Mouse (Mus musculus): ENCODE data around the gene Sptbn2. TPM values are rescaled to one million over a fixed set of nuclear protein-coding genes. Genes with fewer than 3 reads are reported as not detected.
A peak's percentile ranks its signal among the peaks of the same experiment; 100 is the strongest.

Sptbn2 gene
- polyA plus RNA-seq, 1 experiment from 2014 or later = 3.7 TPM

GRCm38 (mm10) chr19:4767507-4768148, 56.7 kb downstream of the Sptbn2 start:
- Histone ChIP-seq H3K27ac (replicated peaks; ENCODE audit: low read depth, low read length) (no peak overlapping the region), H3K4me3 (ENCODE audit: low read depth, low read length) (no peak overlapping the region), H3K4me2 (ENCODE audit: low read depth, low read length) (no peak overlapping the region), H3K4me1 (ENCODE audit: control insufficient read depth, insufficient read depth, low read length) (no peaks in the 10 kb centered on the region), H3K9me3 (ENCODE audit: control insufficient read depth, low read length) (no peaks in the 10 kb centered on the region), H3K9ac (ENCODE audit: low read depth, low read length) (no peak overlapping the region), H3K27me3 (replicated peaks; ENCODE audit: control insufficient read depth, insufficient read depth, low read length) (no peaks in the 10 kb centered on the region), H3K36me3 (ENCODE audit: control insufficient read depth, insufficient read depth, low read length) (peaks cover 94% of the 10 kb centered on the region)
- DNase-seq (ENCODE audit: low spot score) (no peak), ATAC-seq (ENCODE audit: low read depth) (no peak)
- WGBS = 73% methylated on average over 12 of the region's 12 CpGs

GRCm38 (mm10) chr19:4772785-4773184, 61.8 kb downstream of the Sptbn2 start:
- H3K36me3 ChIP-seq (ENCODE audit: control insufficient read depth, insufficient read depth, low read length) = peaks cover 96% of the 10 kb centered on the region
- H3K4me2 ChIP-seq (ENCODE audit: low read depth, low read length) = no peak overlapping the region
- H3K27me3 ChIP-seq (replicated peaks; ENCODE audit: control insufficient read depth, insufficient read depth, low read length) = no peaks in the 10 kb centered on the region
- no peaks in the 10 kb centered on the region for H3K4me1 ChIP-seq (ENCODE audit: control insufficient read depth, insufficient read depth, low read length)
- no peak overlapping the region for H3K27ac ChIP-seq (replicated peaks; ENCODE audit: low read depth, low read length)
- no peaks in the 10 kb centered on the region for H3K9me3 ChIP-seq (ENCODE audit: control insufficient read depth, low read length)
- WGBS = 85% methylated on average over 3 of the region's 3 CpGs
- no peak for DNase-seq (ENCODE audit: low spot score)
- no peak for ATAC-seq (ENCODE audit: low read depth)
- no peak overlapping the region for H3K9ac ChIP-seq (ENCODE audit: low read depth, low read length)
- H3K4me3 ChIP-seq (ENCODE audit: low read depth, low read length) = no peak overlapping the region

GRCm38 (mm10) chr19:4782891-4783290, 71.9 kb downstream of the Sptbn2 start:
- Histone ChIP-seq H3K4me1 (ENCODE audit: control insufficient read depth, insufficient read depth, low read length) (0 out of 2 replicates have a peak, but pooled peaks cover 4% of the 10 kb centered on the region), H3K9ac (ENCODE audit: low read depth, low read length) (no peak overlapping the region), H3K4me3 (ENCODE audit: low read depth, low read length) (no peak overlapping the region), H3K4me2 (ENCODE audit: low read depth, low read length) (no peak overlapping the region), H3K27me3 (replicated peaks; ENCODE audit: control insufficient read depth, insufficient read depth, low read length) (no peaks in the 10 kb centered on the region), H3K9me3 (ENCODE audit: control insufficient read depth, low read length) (no peaks in the 10 kb centered on the region), H3K27ac (replicated peaks; ENCODE audit: low read depth, low read length) (no peak overlapping the region), H3K36me3 (ENCODE audit: control insufficient read depth, insufficient read depth, low read length) (peaks cover 98% of the 10 kb centered on the region)
- no peak for ATAC-seq (ENCODE audit: low read depth)
- DNase-seq (ENCODE audit: low spot score) = no peak
- WGBS = 88% methylated on average over 2 of the region's 2 CpGs

GRCm38 (mm10) chr19:4785206-4785605, 74.2 kb downstream of the Sptbn2 start:
- H3K9me3 ChIP-seq (ENCODE audit: control insufficient read depth, low read length) = no peaks in the 10 kb centered on the region
- no peak overlapping the region for H3K27ac ChIP-seq (replicated peaks; ENCODE audit: low read depth, low read length)
- 89% methylated on average over 7 of the region's 7 CpGs for WGBS
- DNase-seq (ENCODE audit: low spot score) (no peak), ATAC-seq (ENCODE audit: low read depth) (no peak)
- no peak overlapping the region for H3K4me2 ChIP-seq (ENCODE audit: low read depth, low read length)
- no peaks in the 10 kb centered on the region for H3K27me3 ChIP-seq (replicated peaks; ENCODE audit: control insufficient read depth, insufficient read depth, low read length)
- no peak overlapping the region for H3K4me3 ChIP-seq (ENCODE audit: low read depth, low read length)
- H3K9ac ChIP-seq (ENCODE audit: low read depth, low read length) = no peak overlapping the region
- peaks cover 97% of the 10 kb centered on the region for H3K36me3 ChIP-seq (ENCODE audit: control insufficient read depth, insufficient read depth, low read length)
- peaks cover 7% of the 10 kb centered on the region for H3K4me1 ChIP-seq (ENCODE audit: control insufficient read depth, insufficient read depth, low read length)

- Histone ChIP-seq H3K9ac (ENCODE audit: low read depth, low read length) (no peak overlapping the region), H3K4me2 (ENCODE audit: low read depth, low read length) (no peak overlapping the region), H3K9me3 (ENCODE audit: control insufficient read depth, low read length) (no peaks in the 10 kb centered on the region), H3K4me3 (ENCODE audit: low read depth, low read length) (no peak overlapping the region), H3K4me1 (ENCODE audit: control insufficient read depth, insufficient read depth, low read length) (peaks cover 18% of the 10 kb centered on the region), H3K36me3 (ENCODE audit: control insufficient read depth, insufficient read depth, low read length) (peaks cover 98% of the 10 kb centered on the region), H3K27ac (replicated peaks; ENCODE audit: low read depth, low read length) (no peak overlapping the region), H3K27me3 (replicated peaks; ENCODE audit: control insufficient read depth, insufficient read depth, low read length) (no peaks in the 10 kb centered on the region)
- 94% methylated on average over 2 of the region's 2 CpGs for WGBS
- ATAC-seq (ENCODE audit: low read depth) = no peak
- no peak for DNase-seq (ENCODE audit: low spot score)
These were observed 75.3 kb downstream of the Sptbn2 start for GRCm38 (mm10) chr19:4786313-4786712.

- WGBS = 1% methylated on average over 16 of the region's 16 CpGs
- Histone ChIP-seq H3K4me3 (ENCODE audit: low read depth, low read length) (peak overlapping the region; percentile 72), H3K4me1 (ENCODE audit: control insufficient read depth, insufficient read depth, low read length) (peaks cover 23% of the 10 kb centered on the region), H3K36me3 (ENCODE audit: control insufficient read depth, insufficient read depth, low read length) (peaks cover 48% of the 10 kb centered on the region), H3K9ac (ENCODE audit: low read depth, low read length) (peak overlapping the region; percentile 78), H3K27ac (replicated peaks; ENCODE audit: low read depth, low read length) (peak overlapping the region; percentile 81), H3K9me3 (ENCODE audit: control insufficient read depth, low read length) (no peaks in the 10 kb centered on the region), H3K27me3 (replicated peaks; ENCODE audit: control insufficient read depth, insufficient read depth, low read length) (no peaks in the 10 kb centered on the region), H3K4me2 (ENCODE audit: low read depth, low read length) (peak overlapping the region; percentile 83)
- DNase-seq (ENCODE audit: low spot score) (no peak), ATAC-seq (ENCODE audit: low read depth) (peak; percentile 46)
These were observed 82.4 kb downstream of the Sptbn2 start for GRCm38 (mm10) chr19:4793281-4793830.

- H3K4me2 ChIP-seq (ENCODE audit: low read depth, low read length) = peak within 1 kb of the TSS; percentile 83
- peaks cover 48% of the 10 kb centered on the region for H3K36me3 ChIP-seq (ENCODE audit: control insufficient read depth, insufficient read depth, low read length)
- no peaks in the 10 kb centered on the region for H3K27me3 ChIP-seq (replicated peaks; ENCODE audit: control insufficient read depth, insufficient read depth, low read length)
- no peaks in the 10 kb centered on the region for H3K9me3 ChIP-seq (ENCODE audit: control insufficient read depth, low read length)
- peak within 1 kb of the TSS; percentile 81 for H3K27ac ChIP-seq (replicated peaks; ENCODE audit: low read depth, low read length)
- peak within 1 kb of the TSS; percentile 72 for H3K4me3 ChIP-seq (ENCODE audit: low read depth, low read length)
- ATAC-seq (ENCODE audit: low read depth) (peak; percentile 98), DNase-seq (ENCODE audit: low spot score) (peak; percentile 99)
- WGBS = under 1% methylated on average over 30 of the region's 31 CpGs
- peak within 1 kb of the TSS; percentile 78 for H3K9ac ChIP-seq (ENCODE audit: low read depth, low read length)
- peaks cover 23% of the 10 kb centered on the region for H3K4me1 ChIP-seq (ENCODE audit: control insufficient read depth, insufficient read depth, low read length)
These were observed 83.0 kb downstream of the Sptbn2 start, which contains the start of gene Rbm4 for GRCm38 (mm10) chr19:4793831-4794422. Rbm4 (minus strand) TSS chr19:4793901.

GRCm38 (mm10) chr19:4795929-4796328, 85.0 kb downstream of the Sptbn2 start:
- DNase-seq (ENCODE audit: low spot score) = no peak
- 91% methylated on average over 1 of the region's 1 CpGs for WGBS
- peaks cover 13% of the 10 kb centered on the region for H3K4me1 ChIP-seq (ENCODE audit: control insufficient read depth, insufficient read depth, low read length)
- H3K4me2 ChIP-seq (ENCODE audit: low read depth, low read length) = no peak overlapping the region
- peaks cover 49% of the 10 kb centered on the region for H3K36me3 ChIP-seq (ENCODE audit: control insufficient read depth, insufficient read depth, low read length)
- no peak overlapping the region for H3K9ac ChIP-seq (ENCODE audit: low read depth, low read length)
- no peak overlapping the region for H3K27ac ChIP-seq (replicated peaks; ENCODE audit: low read depth, low read length)
- no peaks in the 10 kb centered on the region for H3K27me3 ChIP-seq (replicated peaks; ENCODE audit: control insufficient read depth, insufficient read depth, low read length)
- no peaks in the 10 kb centered on the region for H3K9me3 ChIP-seq (ENCODE audit: control insufficient read depth, low read length)
- no peak overlapping the region for H3K4me3 ChIP-seq (ENCODE audit: low read depth, low read length)
- no peak for ATAC-seq (ENCODE audit: low read depth)
